Mouse (Mus musculus) embryonic facial prominence, embryonic 14.5 days (tissue): ENCODE results near the gene Cnnm1. TPM values are rescaled to one million over a fixed set of nuclear protein-coding genes. Genes with fewer than 3 reads are reported as not detected.

Source experiments
- ATAC-seq: fragments of 200-750 bp; cut with Nextera tagmentation; 2 replicates; pipeline ENCODE4 v1.8.0; 2017; ENCODE audit warnings: low read depth, moderate number of reproducible peaks, moderate TSS enrichment
- DNase-seq: peaks from one replicate; pipeline ENCODE4 v3.0.0-alpha.2; 2015; ENCODE audit warnings: low spot score
- H3K27ac ChIP-seq: fragments of 300-500 bp; sonication (generic); replicated peaks from 2 replicates; pipeline ENCODE4 v1.5.1; 2014; ENCODE audit warnings: low read depth, mild to moderate bottlenecking, low read length, moderate library complexity
- H3K27me3 ChIP-seq: fragments of 300-500 bp; sonication (generic); replicated peaks from 2 replicates; pipeline ENCODE4 v1.6.1; 2014; ENCODE audit warnings: low read length; ENCODE audit not compliant: control insufficient read depth, insufficient read depth
- H3K36me3 ChIP-seq: fragments of 300-500 bp; sonication (generic); 2 replicates; pipeline ENCODE4 v1.6.1; 2014; ENCODE audit warnings: low read length, mixed read lengths; ENCODE audit not compliant: control insufficient read depth, insufficient read depth
- H3K4me1 ChIP-seq: fragments of 300-500 bp; sonication (generic); 2 replicates; pipeline ENCODE4 v1.6.1; 2014; ENCODE audit warnings: antibody characterized with exemption, low read length; ENCODE audit not compliant: control insufficient read depth, insufficient read depth
- H3K4me2 ChIP-seq: fragments of 300-500 bp; sonication (generic); 2 replicates; pipeline ENCODE4 v1.6.1; 2014; ENCODE audit warnings: low read depth, mild to moderate bottlenecking, low read length, moderate library complexity, mixed read lengths
- H3K4me3 ChIP-seq: fragments of 300-500 bp; sonication (generic); 2 replicates; pipeline ENCODE4 v1.5.1; 2014; ENCODE audit warnings: low read depth, mild to moderate bottlenecking, low read length
- H3K9ac ChIP-seq: fragments of 300-500 bp; sonication (generic); 2 replicates; pipeline ENCODE4 v1.6.1; 2014; ENCODE audit warnings: low read depth, mild to moderate bottlenecking, low read length, moderate library complexity, mixed read lengths
- H3K9me3 ChIP-seq: fragments of 300-500 bp; sonication (generic); 2 replicates; pipeline ENCODE4 v1.6.1; 2016; ENCODE audit warnings: low read length; ENCODE audit not compliant: control insufficient read depth
- WGBS: fragments of 180-500 bp; shearing (Covaris S2); extraction: QIAGEN DNeasy Blood & Tissue Kit; methylation state at CpG from one replicate; pipeline ENCODE4 v1.1.7; 2014; 5-methylcytosine and 5-hydroxymethylcytosine counted together
- polyA plus RNA-seq: library from polyadenylated mRNA; unstranded; fragments of >200 nt; fragmentation: Nextera tagmentation; extraction: Ambion mirVana; gene quantifications from 2 replicates; pipeline ENCODE4 v1.2.1, GENCODE M21; 2014

Gene Cnnm1
- polyA plus RNA-seq, 1 experiment from 2014 or later = 0.96 TPM

GRCm38 (mm10) chr19:43505441-43505840 is 65.2 kb downstream of the Cnnm1 start:
- no peaks in the 10 kb centered on the region for H3K9me3 ChIP-seq
- H3K9ac ChIP-seq = no peak overlapping the region
- no peaks in the 10 kb centered on the region for H3K27me3 ChIP-seq
- no peaks in the 10 kb centered on the region for H3K4me1 ChIP-seq
- peaks cover 49% of the 10 kb centered on the region for H3K36me3 ChIP-seq
- ATAC-seq = no peak
- H3K4me3 ChIP-seq = no peak overlapping the region
- 91% methylated on average over 12 of the region's 12 CpGs for WGBS
- no peak for DNase-seq
- no peak overlapping the region for H3K27ac ChIP-seq
- no peak overlapping the region for H3K4me2 ChIP-seq

- Histone ChIP-seq H3K27me3 (no peaks in the 10 kb centered on the region), H3K4me1 (no peaks in the 10 kb centered on the region), H3K36me3 (peaks cover 42% of the 10 kb centered on the region), H3K27ac (no peak overlapping the region), H3K4me3 (no peak overlapping the region), H3K9me3 (no peaks in the 10 kb centered on the region), H3K9ac (no peak overlapping the region), H3K4me2 (no peak overlapping the region)
- 92% methylated on average over 14 of the region's 14 CpGs for WGBS
- no peak for ATAC-seq
- no peak for DNase-seq
Observed at GRCm38 (mm10) chr19:43510436-43511220, 70.4 kb downstream of the Cnnm1 start.

- Histone ChIP-seq H3K27ac (no peak overlapping the region), H3K27me3 (no peaks in the 10 kb centered on the region), H3K9ac (no peak overlapping the region), H3K36me3 (peaks cover 37% of the 10 kb centered on the region), H3K4me3 (no peak overlapping the region), H3K4me1 (no peaks in the 10 kb centered on the region), H3K4me2 (no peak overlapping the region), H3K9me3 (no peaks in the 10 kb centered on the region)
- WGBS = 83% methylated on average over 22 of the region's 22 CpGs
- DNase-seq (no peak), ATAC-seq (no peak)
Observed at GRCm38 (mm10) chr19:43511621-43512620, 71.7 kb downstream of the Cnnm1 start.

GRCm38 (mm10) chr19:43513874-43514273 is 73.6 kb downstream of the Cnnm1 start:
- ATAC-seq (no peak), DNase-seq (no peak)
- Histone ChIP-seq H3K4me1 (no peaks in the 10 kb centered on the region), H3K4me2 (no peak overlapping the region), H3K9me3 (no peaks in the 10 kb centered on the region), H3K27me3 (no peaks in the 10 kb centered on the region), H3K27ac (no peak overlapping the region), H3K36me3 (peaks cover 29% of the 10 kb centered on the region), H3K4me3 (no peak overlapping the region), H3K9ac (no peak overlapping the region)
- 92% methylated on average over 8 of the region's 8 CpGs for WGBS

- Histone ChIP-seq H3K36me3 (peaks cover 18% of the 10 kb centered on the region), H3K27ac (no peak overlapping the region), H3K27me3 (no peaks in the 10 kb centered on the region), H3K9ac (no peak overlapping the region), H3K4me3 (no peak overlapping the region), H3K9me3 (no peaks in the 10 kb centered on the region), H3K4me2 (no peak overlapping the region), H3K4me1 (no peaks in the 10 kb centered on the region)
- ATAC-seq = no peak
- 92% methylated on average over 23 of the region's 23 CpGs for WGBS
- DNase-seq = no peak
Observed at GRCm38 (mm10) chr19:43515668-43516396, 75.6 kb downstream of the Cnnm1 start.

- ATAC-seq (no peak), DNase-seq (no peak)
- no peak overlapping the region for H3K4me2 ChIP-seq
- H3K4me3 ChIP-seq = no peak overlapping the region
- H3K27ac ChIP-seq = no peak overlapping the region
- H3K9ac ChIP-seq = no peak overlapping the region
- H3K27me3 ChIP-seq = no peaks in the 10 kb centered on the region
- H3K36me3 ChIP-seq = peaks cover 18% of the 10 kb centered on the region
- 0 out of 2 replicates have a peak, but pooled peaks cover 2% of the 10 kb centered on the region for H3K4me1 ChIP-seq
- WGBS = 82% methylated on average over 14 of the region's 14 CpGs
- H3K9me3 ChIP-seq = no peaks in the 10 kb centered on the region
Observed at GRCm38 (mm10) chr19:43516397-43517035, 76.3 kb downstream of the Cnnm1 start.

GRCm38 (mm10) chr19:43517320-43517719 is 77.1 kb downstream of the Cnnm1 start:
- no peak overlapping the region for H3K4me3 ChIP-seq
- no peaks in the 10 kb centered on the region for H3K27me3 ChIP-seq
- ATAC-seq = no peak
- H3K9me3 ChIP-seq = no peaks in the 10 kb centered on the region
- H3K4me1 ChIP-seq = 0 out of 2 replicates have a peak, but pooled peaks cover 3% of the 10 kb centered on the region
- H3K4me2 ChIP-seq = no peak overlapping the region
- peaks cover 18% of the 10 kb centered on the region for H3K36me3 ChIP-seq
- DNase-seq = no peak
- no peak overlapping the region for H3K9ac ChIP-seq
- WGBS = 80% methylated on average over 6 of the region's 6 CpGs
- no peak overlapping the region for H3K27ac ChIP-seq

- 82% methylated on average over 7 of the region's 7 CpGs for WGBS
- Histone ChIP-seq H3K4me3 (no peak overlapping the region), H3K9me3 (no peaks in the 10 kb centered on the region), H3K4me1 (0 out of 2 replicates have a peak, but pooled peaks cover 3% of the 10 kb centered on the region), H3K36me3 (peaks cover 18% of the 10 kb centered on the region), H3K27ac (no peak overlapping the region), H3K27me3 (no peaks in the 10 kb centered on the region), H3K9ac (no peak overlapping the region), H3K4me2 (no peak overlapping the region)
- DNase-seq (no peak), ATAC-seq (no peak)
Observed at GRCm38 (mm10) chr19:43517808-43518207, 77.6 kb downstream of the Cnnm1 start.
